Mouse (Mus musculus) bone marrow macrophage, adult 2 months (primary cell): Measurements from ENCODE around the gene Cox7c.
"Not testable (repeated sequence)": the region's sequence is repeated elsewhere in the genome, so short reads cannot be mapped to it uniquely, and the experiment has no call there.

Source experiments
- CTCF ChIP-seq: IDR thresholded peaks from 2 replicates; pipeline ENCODE4 v1.5.1; 2012; ENCODE audit warnings: low read depth, mild to moderate bottlenecking, low read length, moderate library complexity
- POLR2A ChIP-seq: IDR thresholded peaks from 2 replicates; pipeline ENCODE4 v1.6.1; 2012; ENCODE audit warnings: mild to moderate bottlenecking, low read depth, low read length, borderline replicate concordance

GRCm38 (mm10) chr13:86054091-86054490 is 7.4 kb upstream of the Cox7c start:
- TF ChIP-seq CTCF, POLR2A: not testable (repeated sequence)
